Mouse (Mus musculus) CH12.LX (cell line): ENCODE measurements around the gene Abhd16a.
A peak's percentile ranks its signal among the peaks of the same experiment; 100 is the strongest.

Experiments
- BHLHE40 ChIP-seq: IDR thresholded peaks from 2 replicates; pipeline ENCODE4 v1.6.1; 2011; ENCODE audit warnings: mild to moderate bottlenecking, low read depth, low read length, improper control_type of control experiment
- CHD1 ChIP-seq: IDR thresholded peaks from 2 replicates; pipeline ENCODE4 v1.6.1; 2012; ENCODE audit warnings: low read depth, low read length, improper control_type of control experiment, inconsistent platforms
- CHD2 ChIP-seq: IDR thresholded peaks from 2 replicates; pipeline ENCODE4 v1.6.1; 2011; ENCODE audit warnings: low read length, improper control_type of control experiment
- CTCF ChIP-seq, 2 experiments: IDR thresholded peaks in 1 of 2; conservative IDR thresholded peaks in 1 of 2; 2 replicates each; pipeline ENCODE4 v1.5.1; 2011 to 2012; ENCODE audit warnings: low read depth in 2 of 2, low read length in 2 of 2, improper control_type of control experiment in 1 of 2, inconsistent platforms in 1 of 2, mild to moderate bottlenecking in 1 of 2, moderate library complexity in 1 of 2
- HCFC1 ChIP-seq: IDR thresholded peaks from 2 replicates; pipeline ENCODE4 v1.6.1; 2012; ENCODE audit warnings: low read depth, mild to moderate bottlenecking, inconsistent platforms, low read length, improper control_type of control experiment
- JUND ChIP-seq: conservative IDR thresholded peaks from 2 replicates; pipeline ENCODE4 v1.6.1; 2011; ENCODE audit warnings: low read depth, low read length, improper control_type of control experiment
- MAFK ChIP-seq: IDR thresholded peaks from 2 replicates; pipeline ENCODE4 v1.6.1; 2011; ENCODE audit warnings: low read length, improper control_type of control experiment; ENCODE audit not compliant: insufficient replicate concordance
- NRF1 ChIP-seq: IDR thresholded peaks from 2 replicates; pipeline ENCODE4 v1.6.1; 2014; ENCODE audit warnings: low read depth, mild to moderate bottlenecking, inconsistent platforms, low read length, improper control_type of control experiment, moderate library complexity
- POLR2A ChIP-seq: IDR thresholded peaks from 2 replicates; pipeline ENCODE4 v1.6.1; 2011; ENCODE audit warnings: low read depth, mild to moderate bottlenecking, improper control_type of control experiment, low read length
- POLR2AphosphoS2 ChIP-seq: IDR thresholded peaks from 2 replicates; pipeline ENCODE4 v1.6.1; 2011; ENCODE audit warnings: low read depth, low read length, improper control_type of control experiment
- SIN3A ChIP-seq: IDR thresholded peaks from 2 replicates; pipeline ENCODE4 v1.6.1; 2012; ENCODE audit warnings: low read length, improper control_type of control experiment, inconsistent platforms
- USF1 ChIP-seq: IDR thresholded peaks from 2 replicates; pipeline ENCODE4 v1.6.1; 2014; ENCODE audit warnings: low read depth, mild to moderate bottlenecking, inconsistent platforms, low read length, improper control_type of control experiment
- ZC3H11A ChIP-seq: IDR thresholded peaks from 2 replicates; pipeline ENCODE4 v1.6.1; 2012; ENCODE audit warnings: low read depth, mild to moderate bottlenecking, inconsistent platforms, low read length, improper control_type of control experiment
- ZNF384 ChIP-seq: IDR thresholded peaks from 2 replicates; pipeline ENCODE4 v1.6.1; 2012; ENCODE audit warnings: low read depth, low read length, improper control_type of control experiment, inconsistent platforms

DNA sequence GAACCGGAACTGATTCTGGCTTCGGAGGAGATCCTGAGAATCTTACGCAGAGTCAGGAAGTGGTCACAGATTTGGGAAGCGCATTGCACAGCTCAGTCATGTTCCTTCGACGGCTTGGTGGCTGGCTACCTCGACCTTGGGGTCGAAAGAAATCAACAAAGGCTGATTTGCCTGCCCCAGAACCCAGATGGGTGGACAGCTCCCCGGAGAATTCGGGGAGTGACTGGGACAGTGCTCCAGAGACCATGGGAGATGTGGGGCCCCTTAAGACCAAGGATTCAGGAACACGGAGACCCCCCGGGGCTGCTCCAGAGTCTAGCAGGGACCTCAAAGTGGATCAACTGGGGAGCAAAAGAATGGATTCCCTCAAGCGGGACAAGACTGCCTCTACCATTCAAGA lies 38.0 kb downstream of the Abhd16a start:
- no peak for TF ChIP-seq SIN3A
- TF ChIP-seq CTCF (conservative IDR thresholded peaks at IDR 0.05 in 1 of 2, IDR thresholded peaks at IDR 0.05 in 1 of 2; ENCODE audit: low read depth in 2 of 2, low read length in 2 of 2): no peak
- TF ChIP-seq JUND: no peak
- no peak for TF ChIP-seq POLR2AphosphoS2
- no peak for TF ChIP-seq POLR2A
- no peak for TF ChIP-seq USF1
- TF ChIP-seq NRF1: no peak
- no peak for TF ChIP-seq ZNF384
- TF ChIP-seq HCFC1: peak; percentile 39; the same call in 1 of the 2 replicates
- no peak for TF ChIP-seq CHD1
- TF ChIP-seq ZC3H11A: no peak
- 0 out of 2 replicates have a peak, but pooled peaks have one; percentile 4 for TF ChIP-seq CHD2
- no peak for TF ChIP-seq BHLHE40
- TF ChIP-seq MAFK: no peak
